Mouse (Mus musculus) lung, postnatal 0 days (tissue): ENCODE data around the gene Abi3. TPM values are rescaled to one million over a fixed set of nuclear protein-coding genes. Genes with fewer than 3 reads are reported as not detected.
A peak's percentile ranks its signal among the peaks of the same experiment; 100 is the strongest.

Experiments
- ATAC-seq: fragments of 200-750 bp; cut with Nextera tagmentation; 2 replicates; pipeline ENCODE4 v1.8.0; 2017; ENCODE audit warnings: moderate library complexity
- DNase-seq: peaks from one replicate; pipeline ENCODE4 v3.0.0-alpha.2; 2016; ENCODE audit warnings: low spot score
- H3K27ac ChIP-seq: fragments of 300-500 bp; sonication (generic); 2 replicates; pipeline ENCODE4 v1.5.1; 2014; ENCODE audit warnings: antibody characterized with exemption, mild to moderate bottlenecking, low read length, mixed read lengths
- H3K27me3 ChIP-seq: fragments of 300-500 bp; sonication (generic); replicated peaks from 2 replicates; pipeline ENCODE4 v1.6.1; 2014; ENCODE audit warnings: low read length, mixed read lengths; ENCODE audit not compliant: insufficient read depth
- H3K36me3 ChIP-seq: fragments of 300-500 bp; sonication (generic); 2 replicates; pipeline ENCODE4 v1.6.1; 2014; ENCODE audit warnings: low read length, mixed read lengths; ENCODE audit not compliant: insufficient read depth
- H3K4me1 ChIP-seq: fragments of 300-500 bp; sonication (generic); 2 replicates; pipeline ENCODE4 v1.6.1; 2014; ENCODE audit warnings: antibody characterized with exemption, low read depth, low read length, mixed read lengths; ENCODE audit not compliant: insufficient read depth
- H3K4me2 ChIP-seq: fragments of 300-500 bp; sonication (generic); replicated peaks from 2 replicates; pipeline ENCODE4 v1.6.1; 2014; ENCODE audit warnings: low read depth, mild to moderate bottlenecking, low read length, moderate library complexity, mixed read lengths
- H3K4me3 ChIP-seq: fragments of 300-500 bp; sonication (generic); 2 replicates; pipeline ENCODE4 v1.5.1; 2014; ENCODE audit warnings: low read depth, low read length
- H3K9ac ChIP-seq: fragments of 300-500 bp; sonication (generic); replicated peaks from 2 replicates; pipeline ENCODE4 v1.6.1; 2014; ENCODE audit warnings: low read depth, mild to moderate bottlenecking
- H3K9me3 ChIP-seq: fragments of 300-500 bp; sonication (generic); 2 replicates; pipeline ENCODE4 v1.6.1; 2016; ENCODE audit warnings: low read length, mixed read lengths
- CTCF ChIP-seq: IDR thresholded peaks from 2 replicates; pipeline ENCODE4 v1.5.1; 2016; ENCODE audit warnings: antibody characterized with exemption, mild to moderate bottlenecking
- EP300 ChIP-seq: IDR thresholded peaks from 2 replicates; pipeline ENCODE4 v1.6.1; 2016; ENCODE audit warnings: antibody characterized with exemption, mild to moderate bottlenecking, control low read depth
- WGBS: fragments of 180-500 bp; shearing (Covaris S2); extraction: QIAGEN DNeasy Blood & Tissue Kit; methylation state at CpG from one replicate; pipeline ENCODE4 v1.1.7; 2014; 5-methylcytosine and 5-hydroxymethylcytosine counted together
- polyA plus RNA-seq: library from polyadenylated mRNA; unstranded; fragments of >200 nt; fragmentation: Nextera tagmentation; extraction: Ambion mirVana; gene quantifications from 2 replicates; pipeline ENCODE4 v1.2.1, GENCODE M21; 2015

Gene Abi3
- polyA plus RNA-seq, 1 experiment from 2014 or later = 33.3 TPM

- no peak for ATAC-seq
Measured at GRCm38 (mm10) chr11:95869442-95869841, 27.2 kb upstream of the Abi3 start.

GRCm38 (mm10) chr11:95861397-95861796, 19.1 kb upstream of the Abi3 start:
- no peak for TF ChIP-seq EP300
- TF ChIP-seq CTCF = no peak
- WGBS = 91% methylated on average over 8 of the region's 8 CpGs
- no peak overlapping the region for H3K4me2 ChIP-seq

More at GRCm38 (mm10) chr11:95869442-95869841, 27.2 kb upstream of the Abi3 start:
- H3K4me2 ChIP-seq = no peak overlapping the region
- H3K27me3 ChIP-seq = no peaks in the 10 kb centered on the region
- H3K36me3 ChIP-seq = no peaks in the 10 kb centered on the region
- H3K9ac ChIP-seq = no peak overlapping the region
- no peak for TF ChIP-seq CTCF
- no peak for TF ChIP-seq EP300
- H3K9me3 ChIP-seq = no peaks in the 10 kb centered on the region
- no peak overlapping the region for H3K4me3 ChIP-seq
- no peaks in the 10 kb centered on the region for H3K4me1 ChIP-seq
- DNase-seq = no peak
- no peak overlapping the region for H3K27ac ChIP-seq
- 63% methylated on average over 4 of the region's 4 CpGs for WGBS

GRCm38 (mm10) chr11:95860071-95860490, 17.8 kb upstream of the Abi3 start:
- WGBS = 16% methylated on average over 3 of the region's 3 CpGs
- no peak overlapping the region; the same call in 1 of the 2 replicates for H3K27ac ChIP-seq
- 0 out of 2 replicates have a peak, but pooled peaks cover 4% of the 10 kb centered on the region for H3K4me1 ChIP-seq
- ATAC-seq (no peak), DNase-seq (no peak)
- H3K9me3 ChIP-seq = no peaks in the 10 kb centered on the region
- peak overlapping the region; percentile 73 for H3K4me2 ChIP-seq
- no peaks in the 10 kb centered on the region for H3K36me3 ChIP-seq
- no peak for TF ChIP-seq EP300
- TF ChIP-seq CTCF = no peak
- peak overlapping the region; percentile 75 for H3K4me3 ChIP-seq
- H3K27me3 ChIP-seq = no peaks in the 10 kb centered on the region
- H3K9ac ChIP-seq = no peak overlapping the region

More at GRCm38 (mm10) chr11:95861397-95861796, 19.1 kb upstream of the Abi3 start:
- Histone ChIP-seq H3K9me3 (no peaks in the 10 kb centered on the region), H3K27me3 (no peaks in the 10 kb centered on the region), H3K4me3 (no peak overlapping the region), H3K4me1 (0 out of 2 replicates have a peak, but pooled peaks cover 4% of the 10 kb centered on the region), H3K36me3 (no peaks in the 10 kb centered on the region), H3K27ac (no peak overlapping the region), H3K9ac (no peak overlapping the region)
- ATAC-seq = no peak
- DNase-seq = no peak

DNA sequence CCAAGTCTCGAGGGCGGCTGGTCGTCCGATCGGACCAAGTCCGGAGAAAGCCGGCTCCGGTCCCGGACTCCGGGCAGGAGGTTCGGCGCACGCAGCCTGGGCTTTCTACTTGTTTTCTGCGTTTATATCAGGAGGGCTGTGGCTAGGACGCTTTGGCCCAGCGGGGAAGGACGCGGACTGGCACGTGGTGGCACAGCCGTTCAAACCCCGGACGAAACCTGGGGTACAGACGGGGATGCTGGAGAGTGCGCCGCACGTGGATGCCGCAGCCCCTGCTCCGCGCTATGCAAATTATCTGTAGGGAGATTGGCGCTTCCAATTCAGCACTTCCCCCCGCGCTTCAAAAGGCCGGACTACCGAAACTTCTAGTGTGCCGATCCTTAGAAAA, 17.2 kb upstream of the Abi3 start:
- Histone ChIP-seq H3K9ac (peak overlapping the region; percentile 56), H3K4me1 (0 out of 2 replicates have a peak, but pooled peaks cover 4% of the 10 kb centered on the region), H3K9me3 (no peaks in the 10 kb centered on the region), H3K36me3 (no peaks in the 10 kb centered on the region), H3K4me2 (peak overlapping the region; percentile 73), H3K27ac (peak overlapping the region; percentile 92), H3K4me3 (peak overlapping the region; percentile 75), H3K27me3 (no peaks in the 10 kb centered on the region)
- ATAC-seq (peak; percentile 28), DNase-seq (peak; percentile 77)
- WGBS = 2% methylated on average over 35 of the region's 35 CpGs
- TF ChIP-seq CTCF = peak; percentile 4; the same call in 1 of the 2 replicates
- no peak for TF ChIP-seq EP300

- no peak; the same call in 1 of the 2 replicates for TF ChIP-seq EP300
- no peak for TF ChIP-seq CTCF
- peak overlapping the region; percentile 73 for H3K4me2 ChIP-seq
- WGBS = 2% methylated on average over 57 of the region's 58 CpGs
- H3K27ac ChIP-seq = peak overlapping the region; percentile 92
- peak; percentile 99 for DNase-seq
- no peaks in the 10 kb centered on the region for H3K36me3 ChIP-seq
- H3K27me3 ChIP-seq = no peaks in the 10 kb centered on the region
- peak overlapping the region; percentile 75 for H3K4me3 ChIP-seq
- 0 out of 2 replicates have a peak, but pooled peaks cover 4% of the 10 kb centered on the region for H3K4me1 ChIP-seq
- no peaks in the 10 kb centered on the region for H3K9me3 ChIP-seq
- peak; percentile 98 for ATAC-seq
- H3K9ac ChIP-seq = peak overlapping the region; percentile 56
Measured at GRCm38 (mm10) chr11:95858528-95859467, 16.5 kb upstream of the Abi3 start.
